Mouse (Mus musculus): ENCODE data around the gene Olfr1185-ps1. TPM values are rescaled to one million over a fixed set of nuclear protein-coding genes. Genes with fewer than 3 reads are reported as not detected.
"Not testable (repeated sequence)": the region's sequence is repeated elsewhere in the genome, so short reads cannot be mapped to it uniquely, and the experiment has no call there.

Gene Olfr1185-ps1
- not detected in 2 replicates for polyA plus RNA-seq (2016; fragmentation: Nextera tagmentation; extraction: Ambion mirVana)

GRCm38 (mm10) chr2:88493020-88493419 lies at the start of gene Olfr1185-ps1:
Olfr1185-ps1 (plus strand) TSS chr2:88493320.
- no peaks in the 10 kb centered on the region for H3K4me1 ChIP-seq
- no peak within 1 kb of the TSS for H3K4me3 ChIP-seq
- H3K27me3 ChIP-seq (ENCODE audit: insufficient read depth, poor library complexity, severe bottlenecking) = no peaks in the 10 kb centered on the region
- no peak within 1 kb of the TSS for H3K27ac ChIP-seq
- H3K9me3 ChIP-seq = no peaks in the 10 kb centered on the region
- DNase-seq (ENCODE audit: low spot score) = no peak
- WGBS = 62% methylated on average over 2 of the region's 2 CpGs
- no peaks in the 10 kb centered on the region for H3K36me3 ChIP-seq

GRCm38 (mm10) chr2:88449031-88449430 lies 44.1 kb upstream of the Olfr1185-ps1 start, which contains the start of gene Gm13757:
Gm13757 (minus strand) TSS chr2:88449131.
- WGBS = 82% methylated on average over 1 of the region's 1 CpGs
- Histone ChIP-seq H3K4me1 (no peaks in the 10 kb centered on the region), H3K36me3 (no peaks in the 10 kb centered on the region), H3K9me3 (no peaks in the 10 kb centered on the region), H3K27ac (no peak within 1 kb of the TSS), H3K4me3 (no peak within 1 kb of the TSS), H3K27me3 (ENCODE audit: insufficient read depth, poor library complexity, severe bottlenecking) (no peaks in the 10 kb centered on the region)
- DNase-seq (ENCODE audit: low spot score) = no peak

- H3K27me3 ChIP-seq (ENCODE audit: insufficient read depth, poor library complexity, severe bottlenecking); DNase-seq (ENCODE audit: low spot score); H3K36me3 ChIP-seq; H3K4me3 ChIP-seq; H3K27ac ChIP-seq; H3K4me1 ChIP-seq; H3K9me3 ChIP-seq: not testable (repeated sequence)
- WGBS = 77% methylated on average over 1 of the region's 1 CpGs
Observed at GRCm38 (mm10) chr2:88454567-88454966, 38.6 kb upstream of the Olfr1185-ps1 start, which contains the start of gene Olfr1183. Olfr1183 (plus strand) TSS chr2:88454867.

- no peak for DNase-seq (ENCODE audit: low spot score)
- no peak within 1 kb of the TSS for H3K4me3 ChIP-seq
- 82% methylated on average over 2 of the region's 2 CpGs for WGBS
- no peaks in the 10 kb centered on the region for H3K36me3 ChIP-seq
- no peaks in the 10 kb centered on the region for H3K4me1 ChIP-seq
- H3K27ac ChIP-seq = no peak within 1 kb of the TSS
- no peaks in the 10 kb centered on the region for H3K27me3 ChIP-seq (ENCODE audit: insufficient read depth, poor library complexity, severe bottlenecking)
- no peaks in the 10 kb centered on the region for H3K9me3 ChIP-seq
Observed at GRCm38 (mm10) chr2:88483298-88483697, 9.8 kb upstream of the Olfr1185-ps1 start, which contains the start of gene Olfr1184. Olfr1184 (plus strand) TSS chr2:88483598.

GRCm38 (mm10) chr2:88518251-88518650 lies 25.1 kb downstream of the Olfr1185-ps1 start, which contains the start of gene Olfr1186:
Olfr1186 (plus strand) TSS chr2:88518551.
- Histone ChIP-seq H3K4me3 (no peak within 1 kb of the TSS), H3K4me1 (no peaks in the 10 kb centered on the region), H3K36me3 (no peaks in the 10 kb centered on the region), H3K9me3 (no peaks in the 10 kb centered on the region), H3K27ac (no peak within 1 kb of the TSS), H3K27me3 (ENCODE audit: insufficient read depth, poor library complexity, severe bottlenecking) (no peaks in the 10 kb centered on the region)
- WGBS = 69% methylated on average over 2 of the region's 2 CpGs
- DNase-seq (ENCODE audit: low spot score) = no peak

- 70% methylated on average over 3 of the region's 3 CpGs for WGBS
- Histone ChIP-seq H3K27me3 (ENCODE audit: insufficient read depth, poor library complexity, severe bottlenecking) (no peaks in the 10 kb centered on the region), H3K9me3 (no peaks in the 10 kb centered on the region), H3K4me3 (no peak overlapping the region), H3K4me1 (no peaks in the 10 kb centered on the region), H3K27ac (no peak overlapping the region), H3K36me3 (no peaks in the 10 kb centered on the region)
- DNase-seq (ENCODE audit: low spot score) = no peak
Observed at GRCm38 (mm10) chr2:88525720-88526119, 32.6 kb downstream of the Olfr1185-ps1 start.

Other genes starting within 250 kb of the Olfr1185-ps1 start
- not detected in 2 replicates for gene Olfr1173, start 213.4 kb upstream of the Olfr1185-ps1 start, polyA plus RNA-seq (2016; fragmentation: Nextera tagmentation; extraction: Ambion mirVana)
- gene Olfr1174-ps, start 178.2 kb upstream of the Olfr1185-ps1 start, polyA plus RNA-seq (2016; fragmentation: Nextera tagmentation; extraction: Ambion mirVana) = not detected in 2 replicates
- not detected in 2 replicates for gene Olfr1175-ps, start 166.1 kb upstream of the Olfr1185-ps1 start, polyA plus RNA-seq (2016; fragmentation: Nextera tagmentation; extraction: Ambion mirVana)
- not detected in 2 replicates for gene Olfr1176, start 156.6 kb upstream of the Olfr1185-ps1 start, polyA plus RNA-seq (2016; fragmentation: Nextera tagmentation; extraction: Ambion mirVana)
- gene Olfr1177-ps, start 146.8 kb upstream of the Olfr1185-ps1 start, polyA plus RNA-seq (2016; fragmentation: Nextera tagmentation; extraction: Ambion mirVana) = not detected in 2 replicates
- not detected in 2 replicates for gene Olfr1178, start 106.3 kb upstream of the Olfr1185-ps1 start, polyA plus RNA-seq (2016; fragmentation: Nextera tagmentation; extraction: Ambion mirVana)
- not detected in 2 replicates for gene Olfr1179, start 86.9 kb upstream of the Olfr1185-ps1 start, polyA plus RNA-seq (2016; fragmentation: Nextera tagmentation; extraction: Ambion mirVana)
- gene Olfr1180, start 74.2 kb upstream of the Olfr1185-ps1 start, polyA plus RNA-seq (2016; fragmentation: Nextera tagmentation; extraction: Ambion mirVana) = not detected in 2 replicates
- gene Olfr1181, start 67.1 kb upstream of the Olfr1185-ps1 start, polyA plus RNA-seq (2016; fragmentation: Nextera tagmentation; extraction: Ambion mirVana) = not detected in 2 replicates
- not detected in 2 replicates for gene Gm13757, start 44.2 kb upstream of the Olfr1185-ps1 start, polyA plus RNA-seq (2016; fragmentation: Nextera tagmentation; extraction: Ambion mirVana)
- not detected in 2 replicates for gene Olfr1183, start 38.5 kb upstream of the Olfr1185-ps1 start, polyA plus RNA-seq (2016; fragmentation: Nextera tagmentation; extraction: Ambion mirVana)
- not detected in 2 replicates for gene Olfr1184, start 9.7 kb upstream of the Olfr1185-ps1 start, polyA plus RNA-seq (2016; fragmentation: Nextera tagmentation; extraction: Ambion mirVana)
- not detected in 2 replicates for gene Olfr1186, start 25.2 kb downstream of the Olfr1185-ps1 start, polyA plus RNA-seq (2016; fragmentation: Nextera tagmentation; extraction: Ambion mirVana)
- gene Olfr1188, start 63.6 kb downstream of the Olfr1185-ps1 start, polyA plus RNA-seq (2016; fragmentation: Nextera tagmentation; extraction: Ambion mirVana) = not detected in 2 replicates
- not detected in 2 replicates for gene Olfr1189, start 93.1 kb downstream of the Olfr1185-ps1 start, polyA plus RNA-seq (2016; fragmentation: Nextera tagmentation; extraction: Ambion mirVana)
- not detected in 2 replicates for gene Olfr1191-ps1, start 147.2 kb downstream of the Olfr1185-ps1 start, polyA plus RNA-seq (2016; fragmentation: Nextera tagmentation; extraction: Ambion mirVana)
- not detected in 2 replicates for gene Olfr1192-ps1, start 155.2 kb downstream of the Olfr1185-ps1 start, polyA plus RNA-seq (2016; fragmentation: Nextera tagmentation; extraction: Ambion mirVana)
- not detected in 2 replicates for gene Olfr1193, start 182.3 kb downstream of the Olfr1185-ps1 start, polyA plus RNA-seq (2016; fragmentation: Nextera tagmentation; extraction: Ambion mirVana)
- gene Olfr1195, start 195.9 kb downstream of the Olfr1185-ps1 start, polyA plus RNA-seq (2016; fragmentation: Nextera tagmentation; extraction: Ambion mirVana) = not detected in 2 replicates
- gene Olfr1196, start 211.3 kb downstream of the Olfr1185-ps1 start, polyA plus RNA-seq (2016; fragmentation: Nextera tagmentation; extraction: Ambion mirVana) = not detected in 2 replicates
- not detected in 2 replicates for gene Olfr1197, start 239.0 kb downstream of the Olfr1185-ps1 start, polyA plus RNA-seq (2016; fragmentation: Nextera tagmentation; extraction: Ambion mirVana)